In genomic region chr2:133419686-133420303, GRCm38 (mm10) we compare ENCODE assay signal across 18 mouse cellular contexts.
DNase-seq lines count a peak whose midpoint lies in the region; ATAC-seq and TF ChIP-seq lines count a peak whose summit lies in the region.
"Had no signal": no experiment of that assay in that cellular context is flagged by ENCODE, and none has a peak within 500 bp of the region (broad histone marks: within the 10 kb centered on the region; RNA-seq: fewer than 3 reads in every experiment).

No protein-coding gene starts in this region.

- no peak overlapping the region for H3K27ac ChIP-seq in kidney, postnatal 0 days
- no peak overlapping the region for H3K27ac ChIP-seq in liver, embryonic 14.5 days
- 0 out of 2 replicates have a peak overlapping the region, but pooled peaks have one; percentile 10 for H3K27ac ChIP-seq in stomach, embryonic 16.5 days (ENCODE audit: low read length)
- H3K27ac ChIP-seq in midbrain, embryonic 15.5 days: no peak overlapping the region
- H3K27ac ChIP-seq in midbrain, embryonic 16.5 days (ENCODE audit: low read length): no peak overlapping the region
- H3K27ac ChIP-seq: forebrain, embryonic 13.5 days; hindbrain, embryonic 14.5 days; limb, embryonic 10.5 days; lung, embryonic 15.5 days; neural tube, embryonic 12.5 days had no signal

- H3K9me3 ChIP-seq in kidney, postnatal 0 days (replicated peaks; ENCODE audit: low read length): no peaks in the 10 kb centered on the region
- H3K9me3 ChIP-seq in liver, embryonic 14.5 days (ENCODE audit: control insufficient read depth, low read length): no peaks in the 10 kb centered on the region
- no peaks in the 10 kb centered on the region for H3K9me3 ChIP-seq in stomach, embryonic 16.5 days (replicated peaks; ENCODE audit: control insufficient read depth, low read length)
- no peaks in the 10 kb centered on the region for H3K9me3 ChIP-seq in midbrain, embryonic 15.5 days
- no peaks in the 10 kb centered on the region for H3K9me3 ChIP-seq in midbrain, embryonic 16.5 days (replicated peaks; ENCODE audit: control insufficient read depth, low read length, poor library complexity, severe bottlenecking)
- H3K9me3 ChIP-seq: forebrain, embryonic 13.5 days; limb, embryonic 10.5 days; lung, embryonic 15.5 days; megakaryocyte, embryonic 14.5 days; neural tube, embryonic 12.5 days had no signal

- H3K4me3 ChIP-seq in kidney, postnatal 0 days (replicated peaks; ENCODE audit: low read depth, low read length): no peak overlapping the region
- no peak overlapping the region for H3K4me3 ChIP-seq in liver, embryonic 14.5 days (ENCODE audit: insufficient read depth in 1 of 2, low read depth in 2 of 2, low read length in 2 of 2)
- no peak overlapping the region for H3K4me3 ChIP-seq in stomach, embryonic 16.5 days (replicated peaks; ENCODE audit: low read length)
- H3K4me3 ChIP-seq in midbrain, embryonic 15.5 days: no peak overlapping the region
- H3K4me3 ChIP-seq in midbrain, embryonic 16.5 days (ENCODE audit: low read depth, low read length): no peak overlapping the region
- H3K4me3 ChIP-seq: forebrain, embryonic 13.5 days; limb, embryonic 10.5 days; lung, embryonic 15.5 days; megakaryocyte, embryonic 14.5 days; neural tube, embryonic 12.5 days had no signal

- H3K36me3 ChIP-seq in kidney, postnatal 0 days (ENCODE audit: insufficient read depth, low read length): no peaks in the 10 kb centered on the region
- no peaks in the 10 kb centered on the region for H3K36me3 ChIP-seq in liver, embryonic 14.5 days (replicated peaks; ENCODE audit: control insufficient read depth, insufficient read depth, low read depth)
- H3K36me3 ChIP-seq in stomach, embryonic 16.5 days (ENCODE audit: control insufficient read depth, insufficient read depth, low read length): no peaks in the 10 kb centered on the region
- H3K36me3 ChIP-seq in midbrain, embryonic 15.5 days (replicated peaks): no peaks in the 10 kb centered on the region
- H3K36me3 ChIP-seq in midbrain, embryonic 16.5 days (ENCODE audit: control insufficient read depth, insufficient read depth, low read length): no peaks in the 10 kb centered on the region
- H3K36me3 ChIP-seq: limb, embryonic 10.5 days; lung, embryonic 15.5 days; neural tube, embryonic 12.5 days had no signal

- no peak for TF ChIP-seq EP300 in liver, embryonic 14.5 days (IDR thresholded peaks at IDR 0.05; ENCODE audit: low read depth)

- H3K9ac ChIP-seq in kidney, postnatal 0 days (ENCODE audit: low read depth, low read length): no peak overlapping the region
- no peak overlapping the region for H3K9ac ChIP-seq in liver, embryonic 14.5 days (replicated peaks)
- no peak overlapping the region for H3K9ac ChIP-seq in stomach, embryonic 16.5 days (ENCODE audit: low read length)
- H3K9ac ChIP-seq in midbrain, embryonic 15.5 days: no peak overlapping the region
- H3K9ac ChIP-seq in midbrain, embryonic 16.5 days (ENCODE audit: low read depth, low read length): no peak overlapping the region
- H3K9ac ChIP-seq: forebrain, embryonic 13.5 days; hindbrain, embryonic 14.5 days; lung, embryonic 15.5 days; neural tube, embryonic 12.5 days had no signal

- no peaks in the 10 kb centered on the region for H3K4me1 ChIP-seq in kidney, postnatal 0 days (replicated peaks; ENCODE audit: insufficient read depth, low read length)
- peaks cover 0 to 5% of the 10 kb centered on the region in 2 experiments; a peak in 2 of 4 replicates for H3K4me1 ChIP-seq in liver, embryonic 14.5 days (replicated peaks; ENCODE audit: control insufficient read depth in 2 of 2, insufficient read depth in 2 of 2, low read length in 1 of 2)
- H3K4me1 ChIP-seq in stomach, embryonic 16.5 days (ENCODE audit: control insufficient read depth, insufficient read depth, low read length): no peaks in the 10 kb centered on the region
- H3K4me1 ChIP-seq in midbrain, embryonic 15.5 days: no peaks in the 10 kb centered on the region
- no peaks in the 10 kb centered on the region for H3K4me1 ChIP-seq in midbrain, embryonic 16.5 days (ENCODE audit: control insufficient read depth, insufficient read depth, low read length)
- H3K4me1 ChIP-seq: forebrain, embryonic 13.5 days; lung, embryonic 15.5 days; neural tube, embryonic 12.5 days had no signal

- TF ChIP-seq CTCF in kidney, postnatal 0 days (IDR thresholded peaks at IDR 0.05; ENCODE audit: low read depth): no peak
- no peak for TF ChIP-seq CTCF in liver, embryonic 14.5 days (IDR thresholded peaks at IDR 0.05; ENCODE audit: low read depth)

- DNase-seq in kidney, postnatal 0 days (ENCODE audit: low spot score): no peak
- no peak for DNase-seq in kidney, postnatal 14 days
- DNase-seq in liver, embryonic 14.5 days (ENCODE audit: low read depth in 3 of 3, low spot score in 3 of 3): no peak
- DNase-seq: adrenal gland, adult 8-10 months; cerebellum, adult 2 months; layer of hippocampus, postnatal 36 days; right cerebral cortex, postnatal 4 days; thymus, postnatal 36 days had no signal

- no peak overlapping the region for H3K4me2 ChIP-seq in kidney, postnatal 0 days (ENCODE audit: low read length)
- no peak overlapping the region for H3K4me2 ChIP-seq in liver, embryonic 14.5 days (ENCODE audit: low read depth)
- no peak overlapping the region for H3K4me2 ChIP-seq in stomach, embryonic 16.5 days (ENCODE audit: low read depth, low read length)
- no peak overlapping the region for H3K4me2 ChIP-seq in midbrain, embryonic 15.5 days
- no peak overlapping the region for H3K4me2 ChIP-seq in midbrain, embryonic 16.5 days (ENCODE audit: low read length)
- H3K4me2 ChIP-seq: forebrain, embryonic 13.5 days; hindbrain, embryonic 14.5 days; lung, embryonic 15.5 days; neural tube, embryonic 12.5 days had no signal

- WGBS in kidney, postnatal 0 days: 67% methylated on average over 6 of the region's 6 CpGs
- 39% methylated on average over 6 of the region's 6 CpGs for WGBS in liver, embryonic 14.5 days (ENCODE audit: insufficient replicate concordance)
- WGBS in stomach, embryonic 16.5 days: 59% methylated on average over 6 of the region's 6 CpGs
- 74% methylated on average over 6 of the region's 6 CpGs for WGBS in midbrain, embryonic 15.5 days
- 76% methylated on average over 6 of the region's 6 CpGs for WGBS in midbrain, embryonic 16.5 days

- no peaks in the 10 kb centered on the region for H3K27me3 ChIP-seq in kidney, postnatal 0 days (ENCODE audit: insufficient read depth, low read length)
- H3K27me3 ChIP-seq in liver, embryonic 14.5 days (ENCODE audit: control insufficient read depth, insufficient read depth, low read length): no peaks in the 10 kb centered on the region; the same call in 1 of the 2 replicates
- H3K27me3 ChIP-seq in stomach, embryonic 16.5 days (ENCODE audit: control insufficient read depth, insufficient read depth, low read length): no peaks in the 10 kb centered on the region
- no peaks in the 10 kb centered on the region for H3K27me3 ChIP-seq in midbrain, embryonic 15.5 days (replicated peaks)
- H3K27me3 ChIP-seq in midbrain, embryonic 16.5 days (ENCODE audit: control insufficient read depth, insufficient read depth, low read depth, low read length): no peaks in the 10 kb centered on the region
- H3K27me3 ChIP-seq: forebrain, embryonic 13.5 days; lung, embryonic 15.5 days; megakaryocyte, embryonic 14.5 days; neural tube, embryonic 12.5 days had no signal

- peak; percentile 66 for ATAC-seq in kidney, postnatal 0 days (replicated peaks; ENCODE audit: low FRiP score, low read depth)
- ATAC-seq in hematopoietic stem cell, adult 5-6 weeks (replicated peaks in 1 of 2; ENCODE audit: insufficient read depth in 1 of 2, low FRiP score in 2 of 2, low TSS enrichment in 1 of 2, low read depth in 1 of 2, poor library complexity in 2 of 2, severe bottlenecking in 2 of 2): peak; percentile 60 to 71
- peak; percentile 38; the same call in 1 of the 2 replicates for ATAC-seq in liver, embryonic 14.5 days (ENCODE audit: insufficient read depth)
- peak; percentile 85; the same call in 1 of the 2 replicates for ATAC-seq in stomach, embryonic 16.5 days (ENCODE audit: insufficient read depth, low FRiP score)
- no peak for ATAC-seq in midbrain, embryonic 15.5 days (replicated peaks)
- ATAC-seq in midbrain, embryonic 16.5 days: no peak
- ATAC-seq: forebrain, embryonic 13.5 days had no signal

Comparison
In these comparisons a context has a peak if more than half of its experiments do, and no peak if none do; other contexts are left out.
1. ATAC-seq: peak in kidney, postnatal 0 days (single experiment), hematopoietic stem cell, adult 5-6 weeks (2 of 2), liver, embryonic 14.5 days (single experiment) and stomach, embryonic 16.5 days (single experiment); none in midbrain, embryonic 15.5 days (single experiment) and midbrain, embryonic 16.5 days (single experiment).